Mouse (Mus musculus) limb, embryonic 15.5 days (tissue): Measurements from ENCODE around the gene Amz2. TPM values are rescaled to one million over a fixed set of nuclear protein-coding genes. Genes with fewer than 3 reads are reported as not detected.

Source experiments
- ATAC-seq: fragments of 200-750 bp; cut with Nextera tagmentation; 2 replicates; pipeline ENCODE4 v1.8.0; 2017; ENCODE audit warnings: low read depth, moderate TSS enrichment; ENCODE audit not compliant: insufficient number of reproducible peaks, low FRiP score, low TSS enrichment
- H3K27ac ChIP-seq: fragments of 300-500 bp; sonication (generic); 2 replicates; pipeline ENCODE4 v1.5.1; 2015; ENCODE audit warnings: moderate library complexity, mild to moderate bottlenecking, inconsistent platforms
- H3K27me3 ChIP-seq: fragments of 300-500 bp; sonication (generic); 2 replicates; pipeline ENCODE4 v1.6.1; 2015; ENCODE audit warnings: inconsistent platforms
- H3K36me3 ChIP-seq: fragments of 300-500 bp; sonication (generic); 2 replicates; pipeline ENCODE4 v1.6.1; 2015; ENCODE audit warnings: inconsistent platforms
- H3K4me1 ChIP-seq: fragments of 300-500 bp; sonication (generic); 2 replicates; pipeline ENCODE4 v1.6.1; 2015; ENCODE audit warnings: inconsistent platforms
- H3K4me2 ChIP-seq: fragments of 300-500 bp; sonication (generic); 2 replicates; pipeline ENCODE4 v1.6.1; 2015; ENCODE audit warnings: mild to moderate bottlenecking, inconsistent platforms
- H3K4me3 ChIP-seq: fragments of 300-500 bp; sonication (generic); 2 replicates; pipeline ENCODE4 v1.5.1; 2015; ENCODE audit warnings: mild to moderate bottlenecking, inconsistent platforms
- H3K9ac ChIP-seq: fragments of 300-500 bp; sonication (generic); 2 replicates; pipeline ENCODE4 v1.6.1; 2015; ENCODE audit warnings: inconsistent platforms
- H3K9me3 ChIP-seq: fragments of 300-500 bp; sonication (generic); 2 replicates; pipeline ENCODE4 v1.6.1; 2016; ENCODE audit warnings: inconsistent platforms
- WGBS: fragments of 180-500 bp; shearing (Covaris S2); methylation state at CpG from one replicate; pipeline ENCODE4 v1.1.7; 2015; 5-methylcytosine and 5-hydroxymethylcytosine counted together
- polyA plus RNA-seq: library from polyadenylated mRNA; unstranded; fragments of >200 nt; fragmentation: Nextera tagmentation; extraction: Ambion mirVana; gene quantifications from 2 replicates; pipeline ENCODE4 v1.2.1, GENCODE M21; 2015

Amz2 gene
- polyA plus RNA-seq, 1 experiment from 2014 or later: 42.5 TPM

DNA sequence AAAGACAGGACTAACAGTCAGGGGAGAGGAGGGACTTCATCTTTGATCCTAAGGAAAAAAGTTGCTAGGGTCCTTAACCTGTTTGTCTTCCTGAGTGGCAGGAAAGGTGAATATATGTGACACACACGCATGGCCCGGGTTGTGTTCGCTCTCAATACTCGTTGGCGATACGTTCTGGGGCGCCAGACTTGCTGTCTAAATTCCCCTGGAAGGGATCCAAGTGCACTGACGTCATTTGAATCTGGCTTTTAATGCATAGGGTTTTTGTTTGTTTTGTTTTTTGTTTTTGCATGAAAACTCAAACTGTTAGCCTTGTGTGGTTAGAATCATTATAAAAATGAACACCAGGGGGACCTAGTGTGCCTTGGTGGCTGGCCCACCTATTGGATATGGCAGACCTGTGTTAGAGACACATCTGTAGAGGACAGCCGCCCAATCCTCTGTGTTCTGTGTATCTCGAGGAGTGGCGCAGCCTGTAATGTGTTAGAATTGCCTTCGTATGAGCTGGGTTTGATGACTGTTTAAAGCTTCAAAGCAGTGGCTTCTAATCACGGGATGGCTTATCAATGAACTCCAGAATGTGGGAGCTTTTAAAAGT, 19.8 kb downstream of the Amz2 start:
- Histone ChIP-seq H3K4me1 (peaks cover 4% of the 10 kb centered on the region; the same call in 1 of the 2 replicates), H3K27me3 (no peaks in the 10 kb centered on the region), H3K9ac (no peak overlapping the region), H3K4me2 (no peak overlapping the region), H3K36me3 (no peaks in the 10 kb centered on the region), H3K27ac (no peak overlapping the region), H3K9me3 (no peaks in the 10 kb centered on the region), H3K4me3 (no peak overlapping the region)
- ATAC-seq: no peak
- 41% methylated on average over 13 of the region's 13 CpGs for WGBS

DNA sequence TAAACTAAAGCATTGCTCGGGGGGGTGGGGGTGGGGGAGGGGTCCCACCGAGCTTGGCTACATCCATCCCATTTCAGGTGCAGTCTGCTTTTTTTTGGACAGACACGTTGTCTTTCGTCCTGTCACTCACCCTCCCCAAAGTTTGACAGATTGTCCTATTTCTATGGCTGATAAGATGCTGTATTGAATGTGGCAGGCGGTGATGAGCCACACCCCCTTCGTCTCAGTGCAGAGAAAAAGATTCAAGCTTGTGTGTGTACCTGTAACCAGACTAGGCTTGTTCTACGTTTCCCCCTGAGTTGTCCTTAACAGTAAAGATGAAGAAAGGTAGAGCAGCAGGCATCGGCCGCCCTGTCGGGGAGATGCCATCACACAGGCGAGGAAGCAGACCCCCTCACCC, 25.4 kb downstream of the Amz2 start:
- 0 out of 2 replicates have a peak, but pooled peaks cover 2% of the 10 kb centered on the region for H3K36me3 ChIP-seq
- no peaks in the 10 kb centered on the region for H3K4me1 ChIP-seq
- ATAC-seq: no peak
- H3K4me2 ChIP-seq: no peak overlapping the region
- 74% methylated on average over 11 of the region's 11 CpGs for WGBS
- H3K9me3 ChIP-seq: no peaks in the 10 kb centered on the region
- no peak overlapping the region for H3K4me3 ChIP-seq
- H3K27ac ChIP-seq: no peak overlapping the region
- H3K9ac ChIP-seq: no peak overlapping the region
- no peaks in the 10 kb centered on the region for H3K27me3 ChIP-seq

DNA sequence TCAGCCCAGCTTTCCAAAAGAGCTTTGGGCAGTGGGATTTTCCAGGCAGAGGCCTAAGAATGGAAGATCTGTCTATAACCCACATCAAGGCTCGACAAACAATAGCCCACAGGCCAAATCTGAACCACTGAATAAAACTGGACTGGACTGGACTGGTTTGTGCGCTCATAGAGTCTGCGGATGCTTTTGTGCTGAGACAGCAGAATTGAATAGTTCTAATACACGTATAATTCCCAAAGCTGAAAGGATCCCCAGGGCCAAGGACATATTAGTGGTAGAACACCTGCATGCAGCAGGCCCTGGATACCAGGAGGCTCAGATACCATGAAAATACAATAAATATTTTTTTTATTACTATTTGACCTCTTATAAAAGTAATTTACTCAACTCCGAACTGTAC, 30.5 kb downstream of the Amz2 start:
- WGBS: 81% methylated on average over 5 of the region's 5 CpGs
- ATAC-seq: no peak
- Histone ChIP-seq H3K4me3 (no peak overlapping the region), H3K9ac (no peak overlapping the region), H3K4me2 (no peak overlapping the region), H3K36me3 (0 out of 2 replicates have a peak, but pooled peaks cover 2% of the 10 kb centered on the region), H3K27ac (no peak overlapping the region), H3K27me3 (no peaks in the 10 kb centered on the region), H3K4me1 (no peaks in the 10 kb centered on the region), H3K9me3 (no peaks in the 10 kb centered on the region)

DNA sequence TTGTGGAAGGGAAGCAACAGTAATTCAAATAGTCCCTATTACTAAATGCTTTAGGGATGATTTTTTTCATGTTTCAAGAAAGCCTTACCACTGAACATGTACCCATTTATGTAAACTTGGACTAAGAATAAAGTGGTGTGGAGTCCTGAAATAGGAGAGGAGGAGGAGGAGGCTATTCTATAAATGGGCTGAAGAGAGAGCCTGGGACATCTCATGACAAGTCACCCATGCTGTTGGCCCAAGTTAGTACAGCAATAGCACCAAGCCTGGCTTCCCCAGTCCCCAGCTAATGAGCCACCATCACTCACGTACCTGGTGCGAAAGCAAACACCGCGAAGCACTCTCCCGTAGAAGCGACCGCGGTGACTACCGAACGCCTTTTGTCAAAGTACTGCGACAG, 32.4 kb downstream of the Amz2 start:
- Histone ChIP-seq H3K27ac (no peak overlapping the region), H3K27me3 (no peaks in the 10 kb centered on the region), H3K4me1 (no peaks in the 10 kb centered on the region), H3K36me3 (0 out of 2 replicates have a peak, but pooled peaks cover 2% of the 10 kb centered on the region), H3K9ac (no peak overlapping the region), H3K4me3 (no peak overlapping the region), H3K9me3 (no peaks in the 10 kb centered on the region), H3K4me2 (no peak overlapping the region)
- no peak for ATAC-seq
- WGBS: 93% methylated on average over 11 of the region's 11 CpGs

DNA sequence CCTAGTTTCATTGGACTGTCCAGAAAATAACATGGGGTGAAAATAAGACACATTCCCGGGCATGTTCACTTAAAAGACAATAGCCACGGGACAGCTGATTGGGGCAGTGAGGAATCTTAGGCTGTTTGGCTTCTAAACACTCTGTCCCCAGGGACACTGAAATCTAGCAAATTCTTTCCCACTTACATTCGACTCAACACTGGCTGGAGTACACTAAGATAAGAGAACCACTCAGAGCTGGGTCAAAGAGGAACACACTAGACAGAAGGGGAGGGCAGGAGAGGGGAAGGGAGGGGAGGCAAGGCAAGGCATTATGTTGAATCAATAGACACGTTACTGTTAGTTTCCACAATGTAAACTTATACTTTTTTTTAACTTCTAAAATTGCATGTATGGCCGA, 34.8 kb downstream of the Amz2 start:
- 79% methylated on average over 5 of the region's 5 CpGs for WGBS
- H3K27me3 ChIP-seq: no peaks in the 10 kb centered on the region
- no peak overlapping the region for H3K9ac ChIP-seq
- H3K36me3 ChIP-seq: no peaks in the 10 kb centered on the region
- H3K9me3 ChIP-seq: no peaks in the 10 kb centered on the region
- ATAC-seq: no peak
- no peak overlapping the region for H3K4me2 ChIP-seq
- H3K27ac ChIP-seq: no peak overlapping the region
- no peak overlapping the region for H3K4me3 ChIP-seq
- no peaks in the 10 kb centered on the region for H3K4me1 ChIP-seq

DNA sequence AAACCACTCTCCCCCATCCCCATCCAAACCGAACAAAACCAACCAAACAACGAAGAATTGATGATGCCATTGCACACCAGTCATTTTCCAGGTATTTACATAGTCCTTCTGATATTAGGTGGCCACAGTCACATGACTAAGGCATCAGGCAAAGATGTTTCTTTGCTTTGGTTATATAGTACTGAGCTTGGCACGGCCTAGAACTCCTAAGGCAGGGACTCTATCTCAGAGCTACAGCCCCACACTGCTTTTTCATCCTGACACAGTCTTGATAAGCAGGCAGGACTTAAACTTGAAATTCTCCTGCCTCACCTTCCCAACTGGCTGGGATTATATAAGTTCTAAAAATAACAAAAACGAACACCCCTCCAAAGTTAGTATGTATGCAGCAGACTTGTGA, 39.3 kb downstream of the Amz2 start:
- no peak for ATAC-seq
- Histone ChIP-seq H3K36me3 (no peaks in the 10 kb centered on the region), H3K27ac (no peak overlapping the region), H3K4me3 (no peak overlapping the region), H3K27me3 (no peaks in the 10 kb centered on the region), H3K4me1 (no peaks in the 10 kb centered on the region), H3K9ac (no peak overlapping the region), H3K9me3 (no peaks in the 10 kb centered on the region), H3K4me2 (no peak overlapping the region)
- WGBS: 90% methylated on average over 4 of the region's 4 CpGs

DNA sequence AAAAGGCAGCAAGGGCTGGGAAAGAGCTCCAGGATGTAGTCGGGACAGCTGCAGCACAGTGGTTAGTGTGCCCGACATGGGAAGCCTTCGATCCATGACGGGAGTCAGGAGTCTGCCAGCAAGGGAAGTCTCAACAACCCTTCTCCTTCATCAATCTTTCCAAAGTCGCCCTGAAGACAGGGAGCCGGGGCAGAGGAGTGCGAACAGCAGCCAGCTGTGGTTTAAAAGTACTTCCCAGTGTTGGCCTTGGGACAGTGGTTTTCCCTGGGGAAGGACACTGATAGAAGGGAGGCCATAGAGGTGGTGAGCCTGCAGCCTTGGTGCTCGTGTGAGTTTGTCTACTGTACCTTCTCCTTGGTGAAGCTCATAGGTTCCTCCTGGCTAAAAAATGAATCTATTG, 41.2 kb downstream of the Amz2 start:
- H3K9me3 ChIP-seq: no peaks in the 10 kb centered on the region
- no peak overlapping the region for H3K9ac ChIP-seq
- H3K4me3 ChIP-seq: no peak overlapping the region
- no peak overlapping the region for H3K27ac ChIP-seq
- H3K27me3 ChIP-seq: peaks cover 17% of the 10 kb centered on the region
- H3K4me1 ChIP-seq: peaks cover 6% of the 10 kb centered on the region; the same call in 1 of the 2 replicates
- WGBS: 66% methylated on average over 8 of the region's 8 CpGs
- no peaks in the 10 kb centered on the region for H3K36me3 ChIP-seq
- H3K4me2 ChIP-seq: no peak overlapping the region
- no peak for ATAC-seq

DNA sequence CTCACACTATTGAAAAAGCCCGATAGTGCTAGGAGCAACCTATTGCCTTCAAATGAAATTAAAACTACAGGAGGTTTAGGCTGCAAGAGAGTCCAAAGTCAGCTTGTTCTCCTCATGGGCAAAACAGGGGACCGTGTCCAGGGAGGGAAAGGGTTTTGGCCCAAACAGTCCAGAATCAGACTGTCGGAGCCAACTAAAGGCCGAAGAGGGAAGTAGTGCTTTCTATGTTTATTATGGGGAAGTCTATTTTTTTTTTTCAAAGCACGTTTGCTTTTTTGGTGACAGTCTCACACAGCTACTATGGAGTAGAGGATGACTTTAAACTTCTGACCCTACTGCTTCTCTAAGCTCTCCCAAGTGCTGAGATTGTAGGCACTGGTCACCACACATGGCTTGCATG, 42.4 kb downstream of the Amz2 start:
- H3K4me3 ChIP-seq: no peak overlapping the region
- peaks cover 20% of the 10 kb centered on the region for H3K27me3 ChIP-seq
- H3K9ac ChIP-seq: no peak overlapping the region
- no peaks in the 10 kb centered on the region for H3K9me3 ChIP-seq
- no peak for ATAC-seq
- H3K36me3 ChIP-seq: no peaks in the 10 kb centered on the region
- H3K27ac ChIP-seq: no peak overlapping the region
- H3K4me1 ChIP-seq: peaks cover 13% of the 10 kb centered on the region; the same call in 1 of the 2 replicates
- no peak overlapping the region for H3K4me2 ChIP-seq
- WGBS: 84% methylated on average over 5 of the region's 5 CpGs

DNA sequence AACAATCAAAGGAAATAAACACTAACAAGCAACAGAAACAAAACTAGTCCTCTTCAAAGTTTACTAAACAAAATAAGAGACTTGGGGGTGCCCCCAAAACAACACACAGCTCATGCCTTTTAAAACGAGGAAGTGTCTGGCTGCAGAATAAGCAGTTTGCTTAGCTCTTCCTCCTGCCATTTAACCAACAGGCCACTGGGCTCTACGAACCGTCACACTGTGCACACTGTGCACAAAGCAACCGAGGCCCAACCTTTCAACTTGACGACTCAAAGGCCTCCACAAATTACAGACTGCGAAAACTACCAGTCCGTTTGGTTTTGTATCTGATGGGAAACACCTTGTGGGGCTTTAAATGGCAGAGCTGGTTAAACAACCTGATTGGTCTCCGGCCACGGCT, 44.4 kb downstream of the Amz2 start:
- H3K4me1 ChIP-seq: peaks cover 19% of the 10 kb centered on the region
- no peak for ATAC-seq
- 61% methylated on average over 9 of the region's 9 CpGs for WGBS
- H3K9ac ChIP-seq: no peak overlapping the region
- H3K27ac ChIP-seq: no peak overlapping the region
- no peak overlapping the region for H3K4me3 ChIP-seq
- H3K4me2 ChIP-seq: no peak overlapping the region
- H3K36me3 ChIP-seq: no peaks in the 10 kb centered on the region
- H3K27me3 ChIP-seq: peaks cover 28% of the 10 kb centered on the region
- H3K9me3 ChIP-seq: no peaks in the 10 kb centered on the region

DNA sequence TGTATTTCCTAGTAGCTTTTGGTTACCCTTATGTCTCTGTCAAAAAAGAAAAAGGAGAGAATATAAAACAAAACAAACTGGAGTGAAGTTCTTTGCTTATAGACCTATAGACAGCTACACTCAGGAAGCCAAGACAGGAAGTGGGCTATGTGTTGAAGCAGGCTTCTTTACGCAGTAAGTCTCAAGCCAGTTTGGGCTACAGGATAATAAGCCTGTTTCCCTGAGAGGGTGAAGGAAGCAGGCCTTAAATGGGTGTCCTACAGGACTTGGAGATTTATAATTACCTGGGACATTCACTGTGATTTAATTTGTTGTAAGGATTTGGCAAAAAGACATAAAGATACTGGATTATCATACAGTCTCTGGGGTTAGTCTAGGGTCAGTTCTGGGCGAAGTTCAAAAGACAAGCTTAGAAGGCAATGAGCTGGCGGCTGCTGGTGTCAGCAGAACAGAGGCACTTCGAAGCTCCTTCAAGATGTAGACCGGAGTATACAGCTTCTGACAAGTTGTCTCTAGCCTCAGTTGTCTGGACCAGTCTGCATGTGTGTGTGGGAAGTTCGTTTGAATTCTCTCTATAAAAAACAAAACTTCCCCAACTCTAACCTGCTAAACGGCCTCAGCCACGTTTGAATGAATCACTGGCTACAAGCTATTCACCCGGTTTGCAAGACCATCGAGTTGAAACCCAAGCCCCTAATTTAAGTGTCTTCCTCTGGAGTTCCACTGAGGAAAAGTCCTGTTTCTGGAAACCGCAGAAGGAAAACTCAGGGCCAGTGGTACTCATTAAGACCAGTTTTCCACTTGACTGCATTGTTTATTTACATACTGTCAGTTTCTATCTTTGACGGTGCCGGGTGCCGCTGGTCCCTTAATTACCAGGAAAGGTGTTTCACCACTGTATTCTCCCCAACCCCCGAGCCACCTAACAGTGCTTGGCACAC, 45.4 kb downstream of the Amz2 start:
- Histone ChIP-seq H3K9ac (no peak overlapping the region), H3K9me3 (no peaks in the 10 kb centered on the region), H3K4me3 (peak overlapping the region; percentile 64), H3K27ac (no peak overlapping the region; the same call in 1 of the 2 replicates), H3K36me3 (no peaks in the 10 kb centered on the region), H3K4me1 (peaks cover 19% of the 10 kb centered on the region), H3K4me2 (peak overlapping the region; percentile 98), H3K27me3 (peaks cover 37% of the 10 kb centered on the region)
- no peak for ATAC-seq
- WGBS: 30% methylated on average over 15 of the region's 15 CpGs

DNA sequence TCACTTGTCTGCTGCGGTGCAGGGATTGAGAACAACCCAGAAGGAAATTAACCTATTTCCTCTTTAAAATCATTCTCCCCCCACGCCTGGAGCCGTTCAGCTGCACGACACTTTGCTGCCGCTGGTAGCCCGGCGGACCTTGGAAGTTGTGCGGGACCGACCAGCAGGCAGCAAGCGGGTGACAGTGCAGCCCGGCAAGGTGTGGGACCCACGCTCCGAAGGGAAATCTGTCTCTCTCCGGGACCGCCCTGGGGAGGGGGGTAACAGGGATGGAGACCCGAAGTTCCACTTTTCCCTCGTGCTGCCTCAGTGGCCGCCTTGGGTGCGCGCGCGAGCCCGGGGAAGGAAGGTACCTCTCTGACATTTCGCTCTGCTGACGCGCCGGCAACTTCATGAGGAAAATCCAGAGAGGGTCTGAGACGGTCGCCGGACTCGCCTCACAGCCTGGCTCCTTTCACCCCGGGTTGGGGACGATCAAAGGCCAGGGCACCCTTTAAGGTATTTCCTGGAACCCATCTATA, 46.5 kb downstream of the Amz2 start:
- peak overlapping the region; percentile 98 for H3K4me2 ChIP-seq
- H3K4me1 ChIP-seq: peaks cover 19% of the 10 kb centered on the region
- under 1% methylated on average over 33 of the region's 33 CpGs for WGBS
- H3K9me3 ChIP-seq: no peaks in the 10 kb centered on the region
- peak overlapping the region; percentile 8; the same call in 1 of the 2 replicates for H3K27ac ChIP-seq
- H3K36me3 ChIP-seq: no peaks in the 10 kb centered on the region
- H3K27me3 ChIP-seq: peaks cover 37% of the 10 kb centered on the region
- H3K9ac ChIP-seq: peak overlapping the region; percentile 27; the same call in 1 of the 2 replicates
- H3K4me3 ChIP-seq: peak overlapping the region; percentile 64
- no peak for ATAC-seq

DNA sequence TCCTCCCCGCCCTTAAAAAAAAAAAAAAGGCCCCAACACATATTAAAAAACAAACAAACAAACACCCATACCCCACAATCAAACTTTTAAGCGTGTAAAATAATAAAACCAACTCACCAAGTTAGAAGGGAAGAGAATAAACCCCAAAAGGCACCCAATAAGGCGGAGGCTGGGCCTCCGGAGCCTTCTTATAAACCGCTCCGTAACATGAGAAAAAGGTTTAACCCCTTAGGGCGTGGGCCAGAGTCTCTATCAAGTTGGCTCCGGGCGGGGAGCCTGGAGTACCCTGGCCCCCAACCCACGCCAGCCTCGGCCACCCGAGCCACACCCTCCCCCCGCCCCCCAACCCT, 47.0 kb downstream of the Amz2 start:
- no peak for ATAC-seq
- peak overlapping the region; percentile 64 for H3K4me3 ChIP-seq
- peak overlapping the region; percentile 77 for H3K9ac ChIP-seq
- no peaks in the 10 kb centered on the region for H3K9me3 ChIP-seq
- H3K36me3 ChIP-seq: no peaks in the 10 kb centered on the region
- WGBS: under 1% methylated on average over 13 of the region's 13 CpGs
- peak overlapping the region; percentile 72 for H3K27ac ChIP-seq
- H3K27me3 ChIP-seq: peaks cover 37% of the 10 kb centered on the region
- H3K4me1 ChIP-seq: peaks cover 19% of the 10 kb centered on the region
- H3K4me2 ChIP-seq: peak overlapping the region; percentile 98
